Mouse (Mus musculus) kidney, postnatal 0 days (tissue): ENCODE measurements around the gene Hexim1. TPM values are rescaled to one million over a fixed set of nuclear protein-coding genes. Genes with fewer than 3 reads are reported as not detected.

Experiments
- ATAC-seq: fragments of 200-750 bp; cut with Nextera tagmentation; replicated peaks from 2 replicates; pipeline ENCODE4 v1.8.0; 2017; ENCODE audit warnings: low read depth, moderate number of reproducible peaks, moderate TSS enrichment, moderate library complexity; ENCODE audit not compliant: low FRiP score
- DNase-seq: peaks from one replicate; pipeline ENCODE4 v3.0.0-alpha.2; 2016; ENCODE audit warnings: low spot score
- H3K27ac ChIP-seq: fragments of 300-500 bp; sonication (generic); 2 replicates; pipeline ENCODE4 v1.5.1; 2014; ENCODE audit warnings: mild to moderate bottlenecking
- H3K27me3 ChIP-seq: fragments of 300-500 bp; sonication (generic); 2 replicates; pipeline ENCODE4 v1.6.1; 2014; ENCODE audit warnings: low read length, mixed read lengths; ENCODE audit not compliant: insufficient read depth
- H3K36me3 ChIP-seq: fragments of 300-500 bp; sonication (generic); 2 replicates; pipeline ENCODE4 v1.6.1; 2014; ENCODE audit warnings: low read length, mixed read lengths; ENCODE audit not compliant: insufficient read depth
- H3K4me1 ChIP-seq: fragments of 300-500 bp; sonication (generic); replicated peaks from 2 replicates; pipeline ENCODE4 v1.6.1; 2014; ENCODE audit warnings: antibody characterized with exemption, low read length, mixed read lengths; ENCODE audit not compliant: insufficient read depth
- H3K4me2 ChIP-seq: fragments of 300-500 bp; sonication (generic); 2 replicates; pipeline ENCODE4 v1.6.1; 2014; ENCODE audit warnings: mild to moderate bottlenecking, low read length, moderate library complexity, mixed read lengths
- H3K4me3 ChIP-seq: fragments of 300-500 bp; sonication (generic); replicated peaks from 2 replicates; pipeline ENCODE4 v1.5.1; 2014; ENCODE audit warnings: low read depth, low read length
- H3K9ac ChIP-seq: fragments of 300-500 bp; sonication (generic); 2 replicates; pipeline ENCODE4 v1.6.1; 2014; ENCODE audit warnings: low read depth, low read length
- H3K9me3 ChIP-seq: fragments of 300-500 bp; sonication (generic); replicated peaks from 2 replicates; pipeline ENCODE4 v1.6.1; 2016; ENCODE audit warnings: low read length, inconsistent platforms, mixed read lengths
- CTCF ChIP-seq: IDR thresholded peaks from 2 replicates; pipeline ENCODE4 v1.5.1; 2016; ENCODE audit warnings: antibody characterized with exemption, low read depth, mild to moderate bottlenecking, moderate library complexity
- WGBS: fragments of 180-500 bp; shearing (Covaris S2); extraction: QIAGEN DNeasy Blood & Tissue Kit; methylation state at CpG from one replicate; pipeline ENCODE4 v1.1.7; 2014; 5-methylcytosine and 5-hydroxymethylcytosine counted together
- polyA plus RNA-seq: library from polyadenylated mRNA; unstranded; fragments of >200 nt; fragmentation: Nextera tagmentation; extraction: Ambion mirVana; gene quantifications from 2 replicates; pipeline ENCODE4 v1.2.1, GENCODE M21; 2015

Gene Hexim1
- polyA plus RNA-seq, 1 experiment from 2014 or later = 6.8 TPM

- Histone ChIP-seq H3K4me2 (peak overlapping the region; percentile 92), H3K4me1 (peaks cover 23% of the 10 kb centered on the region; the same call in 1 of the 2 replicates), H3K4me3 (peak overlapping the region; percentile 55), H3K27me3 (no peaks in the 10 kb centered on the region), H3K27ac (no peak overlapping the region; the same call in 1 of the 2 replicates), H3K9me3 (no peaks in the 10 kb centered on the region), H3K9ac (peak overlapping the region; percentile 58), H3K36me3 (no peaks in the 10 kb centered on the region)
- WGBS = 2% methylated on average over 30 of the region's 30 CpGs
- DNase-seq = peak; percentile 50
- peak; percentile 23; the same call in 1 of the 2 replicates for ATAC-seq
- TF ChIP-seq CTCF = no peak
Measured at GRCm38 (mm10) chr11:103101866-103102501, 14.0 kb upstream of the Hexim1 start.

- peak; percentile 88 for ATAC-seq
- H3K27ac ChIP-seq = no peak overlapping the region
- no peaks in the 10 kb centered on the region for H3K27me3 ChIP-seq
- TF ChIP-seq CTCF = peak; percentile 100
- peak overlapping the region; percentile 10; the same call in 1 of the 2 replicates for H3K9ac ChIP-seq
- peak overlapping the region; percentile 92 for H3K4me2 ChIP-seq
- 1% methylated on average over 35 of the region's 35 CpGs for WGBS
- peaks cover 16% of the 10 kb centered on the region; the same call in 1 of the 2 replicates for H3K4me1 ChIP-seq
- DNase-seq = peak; percentile 99
- H3K4me3 ChIP-seq = peak overlapping the region; percentile 55
- no peaks in the 10 kb centered on the region for H3K9me3 ChIP-seq
- no peaks in the 10 kb centered on the region for H3K36me3 ChIP-seq
Measured at GRCm38 (mm10) chr11:103102725-103103349, 13.2 kb upstream of the Hexim1 start.

GRCm38 (mm10) chr11:103103621-103104020 lies 12.4 kb upstream of the Hexim1 start:
- H3K9me3 ChIP-seq = no peaks in the 10 kb centered on the region
- H3K36me3 ChIP-seq = no peaks in the 10 kb centered on the region
- H3K4me3 ChIP-seq = 0 out of 2 replicates have a peak overlapping the region, but pooled peaks have one; percentile 42
- peak overlapping the region; percentile 92 for H3K4me2 ChIP-seq
- whole genome bisulfite sequencing = 54% methylated on average over 8 of the region's 8 CpGs
- H3K4me1 ChIP-seq = peaks cover 16% of the 10 kb centered on the region; the same call in 1 of the 2 replicates
- no peak for TF ChIP-seq CTCF
- H3K9ac ChIP-seq = 0 out of 2 replicates have a peak overlapping the region, but pooled peaks have one; percentile 10
- no peaks in the 10 kb centered on the region for H3K27me3 ChIP-seq
- DNase-seq = no peak
- H3K27ac ChIP-seq = no peak overlapping the region
- ATAC-seq = no peak

GRCm38 (mm10) chr11:103104469-103104868 lies 11.6 kb upstream of the Hexim1 start:
- ATAC-seq (no peak), DNase-seq (no peak)
- WGBS = 78% methylated on average over 7 of the region's 7 CpGs
- Histone ChIP-seq H3K9me3 (no peaks in the 10 kb centered on the region), H3K27me3 (no peaks in the 10 kb centered on the region), H3K4me3 (no peak overlapping the region), H3K4me2 (no peak overlapping the region), H3K27ac (peak overlapping the region; percentile 75), H3K36me3 (no peaks in the 10 kb centered on the region), H3K9ac (no peak overlapping the region), H3K4me1 (peaks cover 16% of the 10 kb centered on the region; the same call in 1 of the 2 replicates)
- no peak for TF ChIP-seq CTCF

GRCm38 (mm10) chr11:103105180-103105725 lies 10.8 kb upstream of the Hexim1 start:
- WGBS = 44% methylated on average over 14 of the region's 14 CpGs
- no peak overlapping the region for H3K4me2 ChIP-seq
- H3K4me3 ChIP-seq = no peak overlapping the region
- no peaks in the 10 kb centered on the region for H3K9me3 ChIP-seq
- ATAC-seq (no peak; the same call in 1 of the 2 replicates), DNase-seq (no peak)
- H3K27me3 ChIP-seq = no peaks in the 10 kb centered on the region
- peaks cover 12% of the 10 kb centered on the region; the same call in 1 of the 2 replicates for H3K4me1 ChIP-seq
- TF ChIP-seq CTCF = 0 out of 2 replicates have a peak, but pooled peaks have one; percentile 8
- H3K27ac ChIP-seq = peak overlapping the region; percentile 75
- H3K9ac ChIP-seq = no peak overlapping the region
- no peaks in the 10 kb centered on the region for H3K36me3 ChIP-seq

- no peak overlapping the region for H3K4me2 ChIP-seq
- no peaks in the 10 kb centered on the region for H3K27me3 ChIP-seq
- no peak for TF ChIP-seq CTCF
- peaks cover 10% of the 10 kb centered on the region; the same call in 1 of the 2 replicates for H3K4me1 ChIP-seq
- H3K9me3 ChIP-seq = no peaks in the 10 kb centered on the region
- ATAC-seq (no peak), DNase-seq (no peak)
- H3K9ac ChIP-seq = no peak overlapping the region
- peak overlapping the region; percentile 75 for H3K27ac ChIP-seq
- no peaks in the 10 kb centered on the region for H3K36me3 ChIP-seq
- WGBS = 77% methylated on average over 6 of the region's 6 CpGs
- H3K4me3 ChIP-seq = no peak overlapping the region
Measured at GRCm38 (mm10) chr11:103105810-103106209, 10.2 kb upstream of the Hexim1 start.
